ENCODE assay signal across 8 mouse cellular contexts in the genomic region with DNA sequence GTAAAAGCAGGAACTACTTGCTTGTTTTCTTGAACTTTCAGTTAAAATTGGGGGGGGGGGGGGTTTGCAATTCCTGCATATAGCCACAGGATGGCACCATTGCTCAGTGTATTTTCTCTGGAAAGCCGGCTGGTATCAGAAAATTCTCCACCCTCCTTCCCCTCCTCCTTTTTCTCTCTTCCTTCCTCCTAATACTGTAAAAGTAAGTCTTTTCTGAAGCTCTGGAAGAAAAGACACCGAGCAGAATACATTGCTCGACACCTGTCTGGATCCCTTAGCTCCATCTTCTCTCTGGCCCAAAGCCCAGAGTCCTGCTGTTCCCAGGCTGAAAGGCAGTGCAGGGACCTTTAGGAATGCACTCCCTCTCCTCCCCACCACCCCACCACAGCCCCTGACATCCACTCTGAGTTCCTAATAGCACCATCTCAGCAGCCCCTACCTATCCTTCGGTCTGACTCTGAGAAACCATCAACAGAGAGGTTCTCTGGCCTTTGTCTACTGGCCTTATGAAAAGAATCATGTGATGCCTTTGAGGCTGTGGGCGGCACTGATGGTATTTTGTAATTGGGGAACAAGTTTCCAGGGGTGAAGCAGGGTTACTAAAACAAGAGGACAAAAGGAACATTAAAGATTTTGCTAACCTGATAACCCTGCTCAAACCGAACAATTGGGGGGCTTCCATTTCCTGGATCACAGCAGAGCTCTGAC.
A peak's percentile ranks its signal among the peaks of the same experiment; 100 is the strongest.
DNase-seq lines count a peak whose midpoint lies in the region; ATAC-seq and TF ChIP-seq lines count a peak whose summit lies in the region.

No protein-coding gene starts in this region.

- peak overlapping the region; percentile 44 for H3K4me2 ChIP-seq in forebrain, embryonic 13.5 days
- H3K4me2 ChIP-seq in stomach, postnatal 0 days (replicated peaks; ENCODE audit: low read depth): no peak overlapping the region

- WGBS in forebrain, embryonic 13.5 days: 6% methylated on average over 6 of the region's 6 CpGs
- 17% methylated on average over 6 of the region's 6 CpGs for WGBS in stomach, postnatal 0 days

- H3K27ac ChIP-seq in forebrain, embryonic 13.5 days: no peak overlapping the region
- 0 out of 2 replicates have a peak overlapping the region, but pooled peaks have one; percentile 3 for H3K27ac ChIP-seq in stomach, postnatal 0 days (replicated peaks)

- TF ChIP-seq EP300 in stomach, postnatal 0 days (optimal IDR thresholded peaks at IDR 0.05): no peak

- no peaks in the 10 kb centered on the region for H3K27me3 ChIP-seq in forebrain, embryonic 13.5 days
- peaks cover 11% of the 10 kb centered on the region for H3K27me3 ChIP-seq in megakaryocyte, embryonic 14.5 days (replicated peaks)
- no peaks in the 10 kb centered on the region for H3K27me3 ChIP-seq in stomach, postnatal 0 days (ENCODE audit: control insufficient read depth, insufficient read depth, low read length)

- no peaks in the 10 kb centered on the region for H3K9me3 ChIP-seq in forebrain, embryonic 13.5 days (replicated peaks)
- H3K9me3 ChIP-seq in megakaryocyte, embryonic 14.5 days: no peaks in the 10 kb centered on the region
- H3K9me3 ChIP-seq in stomach, postnatal 0 days (ENCODE audit: control insufficient read depth, low read length): no peaks in the 10 kb centered on the region

- peaks cover 5% of the 10 kb centered on the region; the same call in 1 of the 2 replicates for H3K4me1 ChIP-seq in forebrain, embryonic 13.5 days
- H3K4me1 ChIP-seq in megakaryocyte, embryonic 14.5 days: peaks cover 59% of the 10 kb centered on the region
- peaks cover 11% of the 10 kb centered on the region for H3K4me1 ChIP-seq in stomach, postnatal 0 days (replicated peaks; ENCODE audit: control insufficient read depth, insufficient read depth)

- no peak overlapping the region for H3K4me3 ChIP-seq in forebrain, embryonic 13.5 days
- H3K4me3 ChIP-seq in megakaryocyte, embryonic 14.5 days (replicated peaks): peak overlapping the region; percentile 78
- H3K4me3 ChIP-seq in stomach, postnatal 0 days (ENCODE audit: low read depth, low read length): no peak overlapping the region

- H3K36me3 ChIP-seq in forebrain, embryonic 13.5 days (ENCODE audit: poor library complexity, severe bottlenecking): no peaks in the 10 kb centered on the region
- no peaks in the 10 kb centered on the region for H3K36me3 ChIP-seq in megakaryocyte, embryonic 14.5 days (replicated peaks; ENCODE audit: low read length)
- H3K36me3 ChIP-seq in stomach, postnatal 0 days (ENCODE audit: control insufficient read depth, insufficient read depth, low read length): no peaks in the 10 kb centered on the region

- peak; percentile 36 for ATAC-seq in frontal cortex, adult (ENCODE audit: low TSS enrichment)
- ATAC-seq in forebrain, embryonic 13.5 days: peak; percentile 72
- no peak for ATAC-seq in stomach, postnatal 0 days (ENCODE audit: low FRiP score, low TSS enrichment)

- peak; percentile 83 for TF ChIP-seq CTCF in stomach, postnatal 0 days (IDR thresholded peaks at IDR 0.05; ENCODE audit: low read depth)

- no peak for DNase-seq in frontal cortex, adult 2 months (ENCODE audit: extremely low spot score in 1 of 2, low spot score in 1 of 2)
- peak; percentile 60 for DNase-seq in ZHBTc4 (ENCODE audit: low read depth, low spot score)
- DNase-seq in induced T-regulatory cell, adult 2 months (ENCODE audit: low read depth): peak; percentile 79
- peak; percentile 72 for DNase-seq in stomach, postnatal 0 days (ENCODE audit: low spot score)
- no peak for DNase-seq in frontal cortex, postnatal 36 days (ENCODE audit: low spot score in 2 of 2)

- H3K9ac ChIP-seq in forebrain, embryonic 13.5 days: no peak overlapping the region
- H3K9ac ChIP-seq in stomach, postnatal 0 days (ENCODE audit: low read length): no peak overlapping the region

Comparison
In these comparisons a context has a peak if more than half of its experiments do, and no peak if none do; other contexts are left out.
1. DNase-seq: peak in ZHBTc4 (single experiment), induced T-regulatory cell, adult 2 months (single experiment) and stomach, postnatal 0 days (single experiment); none in frontal cortex, adult 2 months (0 of 2) and frontal cortex, postnatal 36 days (0 of 2).